9 mouse cellular contexts compared by ENCODE assay signal in genomic region chr8:12925941-12926381, GRCm38 (mm10). TPM values are rescaled to one million over a fixed set of nuclear protein-coding genes. Genes with fewer than 3 reads are reported as not detected.
A peak's percentile ranks its signal among the peaks of the same experiment; 100 is the strongest.
DNase-seq lines count a peak whose midpoint lies in the region; ATAC-seq and TF ChIP-seq lines count a peak whose summit lies in the region.
"Had no signal": no experiment of that assay in that cellular context is flagged by ENCODE, and none has a peak within 500 bp of the region (broad histone marks: within the 10 kb centered on the region; RNA-seq: fewer than 3 reads in every experiment).

No protein-coding gene starts in this region.

- H3K36me3 ChIP-seq in forebrain, postnatal 0 days (ENCODE audit: insufficient read depth): no peaks in the 10 kb centered on the region
- H3K36me3 ChIP-seq in forebrain, embryonic 12.5 days (replicated peaks): no peaks in the 10 kb centered on the region
- no peaks in the 10 kb centered on the region for H3K36me3 ChIP-seq in lung, embryonic 16.5 days (ENCODE audit: control insufficient read depth, insufficient read depth, low read length)

- H3K4me1 ChIP-seq in forebrain, postnatal 0 days (ENCODE audit: insufficient read depth): no peaks in the 10 kb centered on the region
- peaks cover 4% of the 10 kb centered on the region; the same call in 1 of the 2 replicates for H3K4me1 ChIP-seq in forebrain, embryonic 12.5 days
- peaks cover 23% of the 10 kb centered on the region for H3K4me1 ChIP-seq in lung, embryonic 16.5 days (replicated peaks; ENCODE audit: control insufficient read depth, insufficient read depth, low read length)

- no peak overlapping the region for H3K4me2 ChIP-seq in forebrain, postnatal 0 days (ENCODE audit: low read depth)
- H3K4me2 ChIP-seq in forebrain, embryonic 12.5 days: no peak overlapping the region
- peak overlapping the region; percentile 46 for H3K4me2 ChIP-seq in lung, embryonic 16.5 days (ENCODE audit: low read depth, low read length)

- ATAC-seq in forebrain, postnatal 0 days: no peak
- ATAC-seq in forebrain, embryonic 12.5 days (ENCODE audit: low FRiP score): no peak
- ATAC-seq in lung, embryonic 16.5 days (ENCODE audit: low read depth): peak; percentile 77
- no peak for ATAC-seq in monocyte, adult 5-6 weeks (replicated peaks; ENCODE audit: insufficient number of reproducible peaks, low FRiP score, low TSS enrichment, poor library complexity, severe bottlenecking)

- WGBS in forebrain, postnatal 0 days: 68% methylated on average over 13 of the region's 13 CpGs
- 75% methylated on average over 13 of the region's 13 CpGs for WGBS in forebrain, embryonic 12.5 days
- WGBS in lung, embryonic 16.5 days: 31% methylated on average over 13 of the region's 13 CpGs

- intact Hi-C loops in heart, postnatal 25 days (cut with DNase I): loop anchor here (1.0 kb wide), 2 partner anchors 21 to 29 kb away; no protein-coding TSS in a partner anchor

- peak overlapping the region; percentile 29; the same call in 1 of the 2 replicates for H3K27ac ChIP-seq in forebrain, postnatal 0 days (ENCODE audit: low read depth, low read length)
- H3K27ac ChIP-seq in forebrain, embryonic 12.5 days: no peak overlapping the region
- H3K27ac ChIP-seq in lung, embryonic 16.5 days (ENCODE audit: low read length): peak overlapping the region; percentile 80

- no peak for DNase-seq in forebrain, postnatal 0 days
- peak; percentile 66 for DNase-seq in adrenal gland, postnatal 14 days
- peak; percentile 73 for DNase-seq in heart, postnatal 25 days (ENCODE audit: low spot score)
- DNase-seq in spleen, adult 12 weeks (ENCODE audit: low spot score): no peak
- DNase-seq in frontal cortex, postnatal 14 days (ENCODE audit: low spot score in 2 of 2): no peak

- no peaks in the 10 kb centered on the region for H3K27me3 ChIP-seq in forebrain, postnatal 0 days (ENCODE audit: insufficient read depth, low read length)
- H3K27me3 ChIP-seq in forebrain, embryonic 12.5 days: no peaks in the 10 kb centered on the region
- H3K27me3 ChIP-seq in lung, embryonic 16.5 days (ENCODE audit: control insufficient read depth, insufficient read depth, low read depth, low read length): no peaks in the 10 kb centered on the region

- no peak for TF ChIP-seq CTCF in forebrain, postnatal 0 days (IDR thresholded peaks at IDR 0.05; ENCODE audit: low read depth)

- H3K4me3 ChIP-seq in forebrain, postnatal 0 days (ENCODE audit: low read depth, low read length): no peak overlapping the region
- no peak overlapping the region for H3K4me3 ChIP-seq in forebrain, embryonic 12.5 days (replicated peaks)
- H3K4me3 ChIP-seq in lung, embryonic 16.5 days (ENCODE audit: low read length): peak overlapping the region; percentile 23
- H3K4me3 ChIP-seq: myocyte had no signal

- no peaks in the 10 kb centered on the region for H3K9me3 ChIP-seq in forebrain, postnatal 0 days (ENCODE audit: low read length)
- H3K9me3 ChIP-seq in forebrain, embryonic 12.5 days: no peaks in the 10 kb centered on the region
- no peaks in the 10 kb centered on the region for H3K9me3 ChIP-seq in lung, embryonic 16.5 days (ENCODE audit: control insufficient read depth, low read length)

- H3K9ac ChIP-seq in forebrain, postnatal 0 days: no peak overlapping the region
- no peak overlapping the region for H3K9ac ChIP-seq in forebrain, embryonic 12.5 days
- H3K9ac ChIP-seq in lung, embryonic 16.5 days (ENCODE audit: low read length): peak overlapping the region; percentile 34

RNA-seq across cellular contexts. Expression of gene Mcf2l, which starts 52.4 kb away (rescaled TPM):
- 371 and 376 TPM in 2 replicates for total RNA-seq in forebrain, postnatal 0 days (2014; rRNA removed)
- 89.6 and 118 TPM in 2 replicates for polyA plus RNA-seq in forebrain, postnatal 0 days (2015; fragmentation: Nextera tagmentation; extraction: Ambion mirVana)
- polyA plus RNA-seq in forebrain, embryonic 12.5 days (2016; fragmentation: Nextera tagmentation; extraction: Ambion mirVana): 90.2 and 110 TPM in 2 replicates
- total RNA-seq in adrenal gland, postnatal 14 days (2021): 59.3 and 66.7 TPM in 2 replicates
- 10 to 100 TPM; 44.7 to 69.4 TPM for total RNA-seq in heart, postnatal 25 days (2021)
- 16.0 and 16.1 TPM in 2 replicates for polyA plus RNA-seq in lung, embryonic 16.5 days (2015; fragmentation: Nextera tagmentation; extraction: Ambion mirVana)
- 3.3 to 9.0 TPM (median 5.8 TPM) in 3 replicates for total RNA-seq in monocyte, adult 5-6 weeks (2017)

Comparison
In these comparisons a context has a peak if more than half of its experiments do, and no peak if none do; other contexts are left out.
1. DNase-seq: peak in adrenal gland, postnatal 14 days (single experiment) and heart, postnatal 25 days (single experiment); none in forebrain, postnatal 0 days (single experiment), spleen, adult 12 weeks (single experiment) and frontal cortex, postnatal 14 days (0 of 2).